Mouse (Mus musculus) adrenal gland, postnatal 36 days (tissue): ENCODE results near the gene Sox8. TPM values are rescaled to one million over a fixed set of nuclear protein-coding genes. Genes with fewer than 3 reads are reported as not detected.

Source experiments
- DNase-seq, 2 experiments: peaks; one replicate each; pipeline ENCODE4 v3.0.0; 2021; ENCODE audit warnings: mixed read lengths in 1 of 2
- total RNA-seq, 2 experiments: library from RNA; stranded (reverse); gene quantifications; 2 replicates each; pipeline ENCODE4 v1.2.3; 2021

Gene Sox8
- total RNA-seq, 2 experiments from 2014 or later = 1.3 to 2.5 TPM

DNA sequence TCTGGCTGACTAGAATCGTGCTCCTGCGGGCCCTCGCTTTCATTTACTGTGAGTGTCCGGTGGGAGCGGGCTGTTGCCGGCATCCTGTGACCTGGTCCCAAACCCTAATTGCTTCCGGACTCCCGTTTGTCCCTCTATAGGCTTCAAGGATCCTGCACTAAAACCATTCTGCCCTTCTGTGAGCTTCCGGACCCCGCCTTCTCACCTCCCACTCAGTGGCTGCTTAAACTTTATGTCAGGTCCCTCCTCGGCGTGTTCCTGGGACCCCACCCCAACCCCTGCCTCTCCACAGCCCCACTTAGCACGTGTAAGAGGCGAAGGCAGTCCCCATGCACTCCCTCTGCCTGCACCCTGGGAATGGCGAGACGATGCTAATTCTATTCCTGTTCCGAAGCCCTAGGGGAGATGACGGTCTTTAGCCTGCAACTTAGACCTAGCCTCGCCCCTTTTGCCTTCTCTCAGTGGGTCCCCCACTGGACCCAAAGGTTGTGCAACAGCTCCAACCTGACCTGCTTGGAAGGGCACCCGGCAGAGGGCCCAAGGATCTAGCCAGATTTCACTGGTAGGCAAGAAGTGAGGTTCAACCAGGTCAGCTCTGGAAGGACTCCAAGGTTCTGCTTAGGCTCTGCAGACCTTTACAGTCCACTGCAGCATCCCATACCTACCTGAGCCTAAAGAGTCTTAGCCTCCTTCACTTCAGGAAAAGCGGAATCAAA is 9.0 kb upstream of the Sox8 start:
- DNase-seq = peak in 1 of 2 experiments; percentile 51

DNA sequence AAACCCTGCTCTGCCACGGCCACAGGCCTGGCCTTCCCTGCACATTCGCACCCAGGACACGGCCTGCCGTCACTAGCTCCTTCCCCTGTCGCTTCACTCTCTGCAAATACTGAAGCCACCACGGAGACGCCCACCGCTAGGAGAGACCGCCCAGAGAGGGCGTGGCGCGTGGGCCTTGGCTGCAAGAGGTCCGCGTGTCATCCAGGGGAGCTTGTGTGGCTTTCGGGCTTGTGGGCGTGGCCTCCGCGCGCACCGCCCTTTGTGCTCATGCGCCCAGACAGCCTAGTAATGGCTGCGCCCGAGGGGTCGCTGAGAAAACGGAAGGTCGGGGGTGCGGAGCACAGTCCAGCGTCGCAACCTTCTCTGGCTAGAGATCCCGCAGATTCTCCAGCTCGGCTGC is 8.4 kb upstream of the Sox8 start, which contains the start of gene Lmf1:
Gene Lmf1, plus strand, starts transcription at position 166 of the 400 bp plus-strand sequence.
- peak; percentile 98 to 99 for DNase-seq

- DNase-seq = no peak
Observed at GRCm38 (mm10) chr17:25577702-25578101, 7.2 kb upstream of the Sox8 start.

DNA sequence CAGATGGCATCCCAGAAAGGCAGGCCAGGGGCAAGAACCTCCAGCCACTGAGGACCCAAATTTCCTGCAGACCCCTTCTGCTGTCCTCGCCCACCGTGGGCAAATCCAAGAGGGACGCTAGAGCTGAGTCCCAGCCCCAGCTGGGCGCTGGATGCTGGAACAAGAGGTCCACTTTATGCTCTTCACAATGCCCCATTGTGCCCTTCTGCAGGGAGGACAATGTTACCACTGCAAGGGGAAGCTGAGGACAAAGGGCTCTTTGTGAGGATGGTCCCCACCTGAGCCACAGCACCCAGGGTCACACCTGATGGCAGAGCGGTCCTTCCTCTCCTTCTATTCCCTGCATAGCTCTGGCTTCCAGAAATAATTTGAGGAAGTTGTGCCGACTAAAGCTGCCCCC is 6.8 kb upstream of the Sox8 start:
- no peak for DNase-seq

GRCm38 (mm10) chr17:25576034-25576433 is 5.5 kb upstream of the Sox8 start:
- no peak for DNase-seq

DNA sequence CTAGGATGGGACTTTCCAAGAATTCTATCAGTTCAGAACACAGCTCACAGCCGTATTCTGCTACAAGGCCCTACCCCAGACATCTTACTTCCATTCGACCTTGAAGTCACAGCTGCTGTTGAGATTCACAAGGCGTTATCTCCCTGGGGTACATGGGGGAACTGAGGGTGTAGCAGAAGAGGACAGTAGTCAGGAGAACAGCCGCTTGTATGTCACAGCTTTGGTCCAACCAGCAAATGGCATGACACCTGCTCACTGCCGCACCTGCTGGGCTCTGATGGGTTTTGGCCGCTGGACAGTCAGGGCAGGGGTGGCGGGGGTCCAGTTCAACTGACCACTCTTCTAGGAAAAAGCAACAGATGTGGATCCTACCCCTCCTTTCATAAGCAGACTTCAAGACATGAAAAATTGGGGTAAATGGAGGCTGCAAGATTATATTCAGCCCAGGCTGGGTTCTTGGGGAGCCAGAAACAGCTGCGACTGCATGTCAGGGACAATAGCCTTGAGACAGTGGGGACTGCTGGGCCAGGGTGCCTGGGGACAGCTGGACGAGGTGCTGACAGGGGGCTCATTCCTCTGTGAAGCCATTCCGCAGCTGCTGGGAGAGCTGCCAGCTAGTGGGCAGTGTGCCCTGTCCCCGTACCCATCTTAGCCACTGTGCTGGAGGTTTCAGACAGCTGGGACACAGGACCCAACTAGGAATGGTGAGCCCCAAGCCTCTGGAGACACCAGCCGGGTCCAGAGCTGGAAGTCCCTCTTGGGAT is 4.9 kb upstream of the Sox8 start:
- no peak for DNase-seq

DNA sequence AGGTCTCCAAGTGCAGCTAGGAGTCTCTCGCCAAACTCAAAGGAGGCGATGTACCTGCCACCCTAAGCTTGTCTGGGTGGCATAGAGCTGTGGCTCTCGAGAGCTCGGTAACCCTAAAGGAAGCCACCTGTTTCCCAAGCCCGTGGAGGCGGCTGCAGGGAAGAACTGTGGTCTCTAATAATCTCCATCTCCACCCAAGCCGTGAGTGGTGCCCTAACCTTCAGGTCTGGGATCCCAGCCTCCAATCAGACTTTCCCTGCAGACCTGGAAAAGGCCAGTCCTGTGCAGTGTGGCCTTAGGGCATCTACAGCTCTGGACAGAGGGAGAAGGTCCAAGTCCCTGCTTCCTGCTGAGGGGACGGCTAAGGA is 951 bp upstream of the Sox8 start:
- no peak for DNase-seq

GRCm38 (mm10) chr17:25569833-25570647 is 446 bp downstream of the Sox8 start:
- peak; percentile 17 to 28 for DNase-seq

GRCm38 (mm10) chr17:25568880-25569279 is 1.6 kb downstream of the Sox8 start:
- DNase-seq = no peak

DNA sequence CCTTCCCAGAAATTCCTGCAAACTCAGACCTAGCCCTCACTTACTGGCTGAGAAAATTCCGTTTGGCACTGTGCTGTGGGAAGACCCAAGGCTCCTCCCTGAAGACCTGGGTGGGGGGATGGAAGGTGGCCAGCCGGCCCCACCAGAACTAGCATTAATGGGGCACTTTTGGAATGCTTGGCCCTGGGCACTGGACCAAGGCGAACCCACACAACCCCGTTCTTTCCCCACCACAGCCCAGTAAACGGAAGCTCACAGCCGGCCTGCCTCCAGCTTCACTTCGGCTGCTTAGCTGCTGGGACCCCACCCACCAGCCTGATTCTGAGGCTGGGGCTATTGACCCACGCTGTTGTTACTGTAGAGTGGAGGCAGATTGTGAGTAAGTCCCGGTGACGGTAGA is 2.3 kb downstream of the Sox8 start:
- DNase-seq = no peak

- DNase-seq = peak; percentile 65 to 72
Observed at GRCm38 (mm10) chr17:25567745-25568144, 2.7 kb downstream of the Sox8 start.

GRCm38 (mm10) chr17:25567261-25567660 is 3.2 kb downstream of the Sox8 start:
- DNase-seq = no peak

GRCm38 (mm10) chr17:25565860-25566600 is 4.5 kb downstream of the Sox8 start:
- DNase-seq = no peak

GRCm38 (mm10) chr17:25565244-25565643 is 5.2 kb downstream of the Sox8 start:
- no peak for DNase-seq

- DNase-seq = no peak
Observed at GRCm38 (mm10) chr17:25564481-25564880, 6.0 kb downstream of the Sox8 start.

DNA sequence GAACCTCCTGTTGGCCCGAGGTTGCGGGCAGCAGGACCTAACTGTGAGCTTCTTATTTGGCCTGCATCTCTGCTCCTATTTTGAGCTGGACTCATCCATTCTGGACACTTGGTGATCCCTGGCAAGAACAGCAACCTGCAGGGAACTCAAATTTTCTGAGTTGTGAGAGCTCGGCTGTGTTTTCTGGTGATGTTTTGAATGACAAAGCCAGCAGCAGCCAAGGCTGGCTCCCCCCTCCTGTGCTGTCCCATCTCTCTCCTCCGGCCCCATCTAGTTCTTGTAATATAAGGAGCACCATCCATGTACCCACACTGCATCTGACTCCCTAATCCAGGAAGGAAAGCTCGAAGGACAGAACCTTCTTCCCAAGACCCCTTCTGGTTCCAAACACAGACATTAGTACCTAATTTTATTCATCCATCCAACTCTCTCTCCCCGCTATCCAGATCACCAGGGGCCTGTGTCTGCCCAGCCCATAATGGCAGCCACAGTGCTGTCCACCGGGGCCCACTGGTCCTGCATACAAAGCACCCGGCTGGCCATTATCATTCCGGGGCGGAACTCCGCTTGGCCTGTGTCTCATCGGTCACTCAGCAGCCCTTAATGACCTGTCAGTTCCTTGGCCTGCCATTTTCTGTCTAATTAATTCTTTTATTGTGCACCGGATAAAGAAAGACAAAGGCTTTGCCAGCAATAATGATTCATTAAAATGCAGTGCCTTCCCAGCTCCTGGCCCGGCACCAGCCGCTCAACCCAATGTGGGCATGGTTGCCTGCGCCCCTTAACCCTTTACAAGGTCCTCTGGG is 9.1 kb downstream of the Sox8 start:
- DNase-seq = no peak

GRCm38 (mm10) chr17:25560554-25561222 is 9.8 kb downstream of the Sox8 start:
- no peak for DNase-seq

GRCm38 (mm10) chr17:25559634-25560033 is 10.9 kb downstream of the Sox8 start:
- DNase-seq = no peak

DNA sequence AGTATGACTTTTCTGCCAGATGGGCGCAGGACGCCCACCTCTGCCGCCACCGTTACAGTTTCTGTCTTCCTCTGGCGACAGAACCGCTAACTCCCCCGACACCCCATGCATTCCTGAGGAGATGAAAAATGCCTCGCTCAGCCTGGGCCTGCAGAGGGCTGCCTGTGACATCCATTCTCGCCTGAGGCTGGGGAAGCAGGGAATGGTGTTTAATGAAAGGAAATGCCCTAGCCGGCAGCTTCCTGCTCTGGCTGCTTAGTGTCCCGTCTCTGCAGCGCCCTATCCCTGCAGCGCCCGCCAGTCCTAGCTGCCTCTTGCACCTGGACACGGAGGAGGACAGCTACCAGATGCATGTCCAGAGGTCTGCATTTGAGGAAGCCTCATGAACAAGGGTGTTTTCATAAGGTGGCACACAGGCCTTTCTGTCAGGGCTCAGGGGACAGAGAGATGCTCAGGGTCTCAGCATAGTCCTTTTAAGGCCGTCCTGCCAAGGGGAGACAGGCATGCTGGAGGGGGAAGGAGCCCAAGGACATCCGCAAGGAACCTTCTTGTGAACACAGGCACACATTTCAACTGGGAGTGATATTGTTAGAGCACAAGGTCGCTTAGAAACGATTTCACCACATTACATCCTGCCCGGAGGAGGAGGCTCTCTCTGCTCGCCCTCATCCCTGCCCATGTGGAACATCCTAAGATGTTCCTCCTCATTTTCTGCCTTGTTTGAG is 13.7 kb downstream of the Sox8 start:
- DNase-seq = no peak
